Mouse (Mus musculus) myocyte (in vitro differentiated cells): ENCODE results near the gene 9530053A07Rik.

Source experiments
- CEBPB ChIP-seq: IDR thresholded peaks from 2 replicates; pipeline ENCODE4 v1.6.1; 2011; ENCODE audit warnings: mild to moderate bottlenecking, moderate library complexity; ENCODE audit not compliant: poor library complexity, insufficient read depth, severe bottlenecking
- MAX ChIP-seq: IDR thresholded peaks from one replicate; pipeline ENCODE4 v1.6.1; 2011; ENCODE audit warnings: low read depth, mild to moderate bottlenecking, control low read depth
- MYOD1 ChIP-seq, 3 experiments: IDR thresholded peaks; one replicate each; pipeline ENCODE4 v1.6.1; 2011; ENCODE audit warnings: control low read depth in 2 of 3, low read depth in 2 of 3, mild to moderate bottlenecking in 2 of 3, moderate library complexity in 1 of 3; ENCODE audit not compliant: insufficient read length in 2 of 3, control insufficient read depth in 1 of 3
- MYOG ChIP-seq, 3 experiments: IDR thresholded peaks; one replicate each; pipeline ENCODE4 v1.6.1; 2011; ENCODE audit warnings: control low read depth in 2 of 3, low read depth in 2 of 3, mild to moderate bottlenecking in 2 of 3; ENCODE audit not compliant: insufficient read length in 2 of 3, control insufficient read depth in 1 of 3, insufficient read depth in 1 of 3
- POLR2A ChIP-seq: IDR thresholded peaks from one replicate; pipeline ENCODE4 v1.6.1; 2011; ENCODE audit warnings: low read depth, mild to moderate bottlenecking, control low read depth, moderate library complexity; ENCODE audit not compliant: insufficient read length
- REST ChIP-seq: IDR thresholded peaks from one replicate; pipeline ENCODE4 v1.6.1; 2011; ENCODE audit warnings: mild to moderate bottlenecking, control low read depth, moderate library complexity; ENCODE audit not compliant: insufficient read depth, insufficient read length
- TCF12 ChIP-seq: IDR thresholded peaks from one replicate; pipeline ENCODE4 v1.6.1; 2011; ENCODE audit warnings: mild to moderate bottlenecking, control low read depth; ENCODE audit not compliant: poor library complexity, insufficient read depth, severe bottlenecking
- USF1 ChIP-seq: IDR thresholded peaks from one replicate; pipeline ENCODE4 v1.6.1; 2011; ENCODE audit warnings: low read depth, mild to moderate bottlenecking, control low read depth, moderate library complexity

DNA sequence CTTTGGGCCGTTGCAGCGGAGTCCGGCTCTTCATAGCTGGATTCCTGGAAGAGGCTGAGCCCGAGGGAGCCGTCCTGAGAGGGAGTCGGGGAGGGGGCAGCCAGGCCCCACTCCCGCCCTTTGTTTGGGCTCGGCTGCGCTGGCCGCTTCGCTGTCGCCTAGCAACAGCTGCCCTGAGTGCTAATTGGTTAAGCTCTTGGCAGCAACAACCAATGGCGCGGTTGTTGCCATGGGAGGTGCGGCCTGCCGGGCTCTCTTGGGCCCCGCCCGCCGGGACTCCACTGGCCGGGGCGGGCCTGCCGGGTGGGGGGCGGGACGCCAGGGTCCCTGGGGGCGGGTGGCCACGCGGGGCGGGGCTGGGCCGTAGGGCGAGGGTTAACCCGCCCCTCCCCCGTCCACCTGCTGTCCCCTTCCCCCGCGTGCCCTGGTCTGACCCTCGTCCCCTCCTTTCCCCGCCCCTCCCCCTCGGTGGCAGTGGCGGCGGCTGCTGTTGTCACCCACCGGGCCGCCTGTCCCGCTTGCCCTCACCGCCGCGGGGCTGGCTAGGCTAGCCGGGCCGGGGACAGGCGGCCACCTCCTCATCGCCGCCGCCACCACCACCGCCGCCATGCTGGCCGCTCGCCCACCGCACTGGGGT, 50.6 kb downstream of the 9530053A07Rik start:
- TF ChIP-seq USF1: no peak
- TF ChIP-seq REST: no peak
- no peak for TF ChIP-seq MAX
- TF ChIP-seq POLR2A: no peak
- TF ChIP-seq MYOD1 (IDR thresholded peaks at IDR 0.05; ENCODE audit: control insufficient read depth in 1 of 3, insufficient read length in 2 of 3, low read depth in 2 of 3): peak in 2 of 3 experiments; percentile 80 to 98
- TF ChIP-seq TCF12: no peak
- peak in 2 of 3 experiments; percentile 54 to 72 for TF ChIP-seq MYOG (IDR thresholded peaks at IDR 0.05; ENCODE audit: control insufficient read depth in 1 of 3, insufficient read depth in 1 of 3, insufficient read length in 2 of 3, low read depth in 2 of 3)
- TF ChIP-seq CEBPB: no peak
